Mouse (Mus musculus): ENCODE data around the gene Mob3b.

Gene Mob3b

DNA sequence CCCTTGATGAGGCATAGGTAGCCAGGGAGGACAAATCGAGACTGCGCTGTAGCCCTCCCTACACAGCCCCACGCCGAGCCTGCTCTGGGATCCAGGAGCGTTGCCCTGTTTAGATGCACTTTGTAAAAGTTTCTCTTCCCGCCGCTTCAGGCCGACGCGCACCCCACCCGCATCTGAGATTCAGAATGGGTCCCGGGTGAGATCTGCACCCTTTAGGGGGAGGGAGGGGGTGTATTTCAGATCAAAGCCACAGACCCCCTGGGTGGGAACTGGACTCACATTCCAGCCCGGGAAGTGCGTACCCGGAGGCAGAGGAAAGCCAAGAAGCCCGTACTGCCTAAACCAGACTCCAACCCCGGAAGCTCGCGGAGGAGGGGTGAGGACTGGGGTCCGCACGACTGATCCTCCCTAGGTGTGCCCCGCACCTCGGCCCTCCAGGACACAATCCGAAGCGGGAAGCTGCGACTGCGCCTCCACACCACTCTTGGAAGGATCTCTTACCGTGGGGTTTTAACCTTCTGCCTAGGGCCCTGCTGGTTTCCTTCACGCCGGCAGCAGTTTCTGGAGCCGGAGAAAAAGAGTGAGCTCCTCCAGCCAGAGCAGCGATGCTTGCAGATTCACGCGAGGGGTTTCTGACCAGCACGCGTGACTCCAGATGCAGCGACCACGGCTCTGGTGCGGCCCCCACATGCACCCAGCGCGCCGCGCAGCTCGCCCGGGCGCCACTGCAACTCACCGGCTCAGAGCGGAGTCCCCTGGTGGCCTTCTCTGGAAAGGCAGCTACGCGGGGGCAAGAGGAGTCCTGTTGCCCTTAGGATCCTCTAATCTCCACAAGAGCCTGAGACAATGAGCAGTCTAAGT lies at the start of gene Mob3b:
Mob3b (minus strand) TSS at position 734 of the 861 bp plus-strand sequence.
- in situ Hi-C loops (cut with MseI, MboI): loop anchor here in 1 of 2 experiments (10.0 kb wide), 1 partner anchor 202 kb away; no protein-coding TSS in a partner anchor

DNA sequence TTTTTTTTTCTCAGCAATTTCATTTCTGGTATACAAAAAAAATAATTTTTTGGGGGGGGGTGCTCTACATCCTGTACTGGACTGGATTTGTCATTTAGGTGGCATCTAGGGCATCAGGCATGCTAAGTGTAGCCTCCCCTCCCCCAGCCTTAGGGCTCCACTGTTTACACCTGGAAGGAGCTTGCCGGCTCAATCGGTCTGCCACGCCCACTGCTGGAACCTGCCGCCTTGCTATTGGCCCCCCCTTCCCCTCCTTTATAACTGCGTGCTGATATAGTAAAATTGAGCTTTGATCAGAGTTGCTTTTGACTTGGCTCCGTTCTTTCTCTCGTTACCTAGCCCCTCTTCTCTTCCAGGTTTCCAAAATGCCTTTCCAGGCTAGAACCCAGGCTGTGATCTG lies 47.4 kb upstream of the Mob3b start:
- in situ Hi-C loops (cut with MseI, MboI): no loop called here

DNA sequence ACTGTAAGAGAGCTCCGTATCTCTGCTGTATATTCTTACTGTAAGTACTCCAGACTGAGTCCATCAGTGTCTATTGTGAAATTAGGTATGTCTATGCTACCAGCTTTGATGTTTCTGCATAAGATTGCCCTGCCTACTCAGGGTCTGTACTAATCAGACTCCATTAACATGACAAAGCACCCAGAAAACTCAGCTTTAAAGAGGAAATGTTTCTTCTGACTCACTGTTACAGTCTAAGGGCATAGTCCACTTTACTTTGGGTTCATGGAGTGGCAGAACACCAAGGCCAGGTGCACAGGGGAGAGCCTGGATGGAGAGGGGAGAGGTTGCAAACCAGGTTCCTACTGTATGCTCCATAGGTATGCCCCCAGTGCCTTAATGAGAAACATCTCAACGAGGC lies 46.4 kb upstream of the Mob3b start:
- in situ Hi-C loops (cut with MseI, MboI): no loop called here

DNA sequence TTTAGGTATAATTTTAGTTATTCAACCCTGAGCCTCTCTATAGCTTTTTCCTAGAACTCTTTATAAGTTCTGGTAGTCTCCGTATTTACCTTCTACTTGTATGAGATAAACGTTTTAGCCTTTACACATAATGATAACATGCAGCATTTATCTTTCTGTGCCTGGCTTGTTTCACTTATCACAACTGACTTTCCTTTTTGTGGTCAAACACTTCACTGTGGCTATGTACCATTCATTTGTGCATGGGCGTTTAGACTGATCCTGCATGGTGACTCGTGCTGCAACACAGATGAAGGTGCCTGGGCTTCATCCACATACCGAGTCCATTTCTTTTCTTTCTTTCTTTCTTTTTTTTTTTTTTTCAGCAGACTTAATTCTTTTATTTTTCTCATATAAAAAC lies 44.4 kb upstream of the Mob3b start:
- in situ Hi-C loops (cut with MseI, MboI): no loop called here

DNA sequence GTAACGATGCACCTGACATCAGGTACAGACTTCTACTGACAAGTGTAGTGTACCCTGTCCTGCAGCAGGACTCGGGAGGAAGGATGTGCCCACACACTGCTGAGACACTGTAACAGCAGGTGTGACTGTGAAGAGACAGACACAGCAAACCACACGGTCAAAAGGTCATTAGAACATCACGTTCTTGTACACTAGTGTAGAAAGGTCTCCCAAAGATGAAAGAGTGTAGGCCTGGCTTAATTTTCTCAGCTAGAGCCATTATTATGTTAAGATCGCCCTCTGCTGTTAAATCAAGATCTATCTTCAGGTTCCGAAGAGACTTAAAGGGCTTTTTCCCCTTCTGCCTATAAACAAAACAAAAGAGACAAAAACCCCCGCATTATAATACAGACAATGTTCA lies 35.4 kb upstream of the Mob3b start:
- in situ Hi-C loops (cut with MseI, MboI): loop anchor here (5.0 to 10.0 kb wide), 2 partner anchors 235 to 238 kb away; no protein-coding TSS in a partner anchor

DNA sequence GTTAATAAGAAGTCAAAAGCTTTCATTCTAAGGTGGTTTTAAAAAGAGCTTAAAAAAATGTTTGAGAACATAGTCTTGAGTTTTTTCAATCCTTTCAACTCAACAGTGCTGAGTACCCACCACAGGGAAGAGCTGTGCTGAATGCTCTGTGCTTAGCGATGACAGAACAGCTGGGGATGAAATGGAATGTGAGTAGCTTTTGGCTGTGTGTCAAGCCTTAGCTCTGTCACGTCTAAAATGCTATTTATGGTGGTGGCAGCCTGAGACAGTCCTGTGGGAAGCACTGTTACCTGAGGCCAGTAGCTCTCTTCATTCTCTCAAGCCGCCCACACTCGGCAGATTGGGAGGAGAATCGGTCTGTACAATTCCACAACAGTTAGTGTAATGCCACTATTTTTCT lies 32.5 kb upstream of the Mob3b start:
- in situ Hi-C loops (cut with MseI, MboI): loop anchor here (5.0 to 10.0 kb wide), 2 partner anchors 232 to 235 kb away; no protein-coding TSS in a partner anchor

DNA sequence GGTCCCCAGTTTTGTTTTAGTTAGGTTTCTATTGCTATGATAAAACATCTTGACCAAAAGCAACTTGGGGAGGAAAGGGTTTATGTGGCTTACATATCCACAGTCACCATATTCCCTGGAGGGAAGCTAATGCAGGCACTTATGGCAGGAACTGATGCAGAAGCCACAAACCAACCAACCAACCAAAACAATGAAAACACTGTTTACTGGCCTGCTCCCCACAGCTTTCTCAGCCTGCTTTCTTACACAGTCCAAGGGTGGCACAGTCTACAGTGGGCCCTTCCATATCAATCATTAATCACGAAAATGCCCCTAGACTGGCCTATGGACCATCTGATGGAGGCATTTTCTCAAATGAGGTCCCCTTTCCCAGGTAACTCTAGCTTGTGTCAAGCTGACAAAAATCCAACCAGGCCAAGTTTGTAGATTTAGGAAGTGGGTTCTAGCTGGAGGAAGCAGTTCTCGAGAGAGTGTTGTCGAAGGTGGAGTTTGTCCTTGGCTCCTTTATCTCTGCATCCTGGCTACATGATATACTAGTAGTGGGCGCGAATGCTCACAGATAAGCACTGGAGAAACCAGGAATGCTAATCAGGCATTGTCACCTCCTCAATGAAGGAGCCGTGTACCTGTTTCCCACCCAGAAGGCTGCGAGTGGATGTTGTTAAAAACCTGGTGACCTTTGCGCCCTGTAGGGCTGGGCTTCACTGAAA lies 30.5 kb upstream of the Mob3b start:
- in situ Hi-C loops (cut with MseI, MboI): no loop called here

DNA sequence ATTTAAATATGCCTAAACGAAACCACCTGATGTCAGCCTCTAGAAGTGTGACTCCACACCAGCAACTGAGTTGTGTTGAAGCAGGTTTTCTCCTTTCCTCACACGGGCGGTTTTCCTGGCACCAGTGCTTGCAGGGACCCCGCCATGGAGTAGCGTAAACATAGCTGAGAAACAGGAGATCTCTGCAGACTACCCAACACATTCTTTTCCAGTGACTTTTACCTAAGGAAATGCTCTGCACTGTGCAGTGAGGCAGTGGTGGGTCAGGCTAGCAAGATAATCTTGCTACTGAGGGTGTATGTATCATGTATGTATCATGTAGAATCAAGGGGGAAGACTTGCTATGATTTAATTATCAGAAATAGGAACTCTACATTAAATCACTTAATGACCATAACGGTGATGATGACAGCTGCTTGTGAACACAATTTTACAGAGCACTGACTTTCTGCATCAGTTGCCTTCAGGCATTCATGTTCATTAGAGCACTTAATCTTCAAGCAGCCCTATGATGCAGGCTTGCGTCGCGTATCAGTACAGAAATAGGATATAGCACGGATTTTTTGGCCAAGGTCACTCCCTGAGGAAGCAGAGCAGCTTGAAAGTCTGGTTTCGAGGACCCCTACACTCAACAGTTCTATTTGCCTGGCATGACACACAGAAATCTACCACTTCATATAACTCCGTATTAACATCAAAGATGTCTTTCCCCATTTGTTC lies 20.8 kb upstream of the Mob3b start:
- in situ Hi-C loops (cut with MseI, MboI): no loop called here

DNA sequence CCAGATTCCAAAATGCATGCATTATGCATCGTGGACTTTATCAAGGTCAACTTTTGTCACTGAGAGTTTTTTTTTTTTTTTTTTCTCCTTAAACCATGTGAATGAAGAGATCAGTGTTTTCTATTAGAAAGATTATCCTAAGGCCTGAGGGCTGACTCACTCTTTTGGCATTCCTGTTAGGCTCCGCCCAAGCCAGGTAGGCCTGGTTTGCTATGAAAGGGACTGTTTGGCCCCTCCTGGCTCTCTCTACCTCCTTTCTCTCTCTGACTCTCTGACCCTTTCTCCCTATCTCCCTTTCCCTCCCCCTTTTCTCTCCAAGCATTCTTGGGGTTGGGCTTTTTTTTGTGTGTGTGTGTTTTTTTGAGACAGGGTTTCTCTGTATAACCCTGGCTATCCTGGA lies 18.3 kb upstream of the Mob3b start:
- in situ Hi-C loops (cut with MseI, MboI): no loop called here

DNA sequence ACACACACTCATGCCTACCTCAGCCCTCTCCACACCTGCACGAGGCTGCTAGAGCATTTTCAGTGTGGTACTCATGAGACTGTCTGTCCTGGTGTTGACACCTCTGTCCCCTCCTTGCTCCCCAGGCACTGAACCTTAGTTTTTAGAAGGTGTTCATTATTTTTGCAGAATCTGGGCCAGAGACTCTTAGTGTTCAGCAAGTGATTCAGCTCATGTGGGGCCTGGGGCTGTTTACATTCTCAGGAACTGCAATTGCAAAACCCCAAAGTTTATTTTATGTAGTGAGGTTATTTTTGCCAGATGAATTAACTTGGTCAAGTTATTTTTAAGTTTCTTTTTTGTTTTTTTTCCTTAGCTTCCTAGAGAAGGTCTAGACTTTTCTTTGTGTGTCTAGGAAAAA lies 16.3 kb upstream of the Mob3b start:
- in situ Hi-C loops (cut with MseI, MboI): no loop called here

DNA sequence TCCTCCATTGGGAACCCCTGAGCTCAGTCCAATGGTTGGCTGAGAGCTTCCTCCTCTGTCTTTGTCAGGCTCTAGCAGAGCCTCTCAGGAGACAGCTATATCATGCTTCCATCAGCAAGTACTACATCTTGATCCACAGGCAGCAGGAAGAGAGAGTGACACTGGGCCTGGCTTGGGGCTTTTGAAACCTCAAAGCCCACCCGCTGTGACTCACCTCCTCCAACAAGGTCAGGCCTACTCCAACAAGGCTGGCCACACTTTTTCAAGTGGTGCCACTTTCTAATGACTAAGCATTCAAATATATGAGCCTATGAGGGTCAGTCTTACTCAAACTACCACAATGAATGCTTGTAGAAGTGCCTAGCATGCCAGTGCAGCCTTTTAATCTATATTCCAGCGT lies 15.2 kb upstream of the Mob3b start:
- in situ Hi-C loops (cut with MseI, MboI): no loop called here

DNA sequence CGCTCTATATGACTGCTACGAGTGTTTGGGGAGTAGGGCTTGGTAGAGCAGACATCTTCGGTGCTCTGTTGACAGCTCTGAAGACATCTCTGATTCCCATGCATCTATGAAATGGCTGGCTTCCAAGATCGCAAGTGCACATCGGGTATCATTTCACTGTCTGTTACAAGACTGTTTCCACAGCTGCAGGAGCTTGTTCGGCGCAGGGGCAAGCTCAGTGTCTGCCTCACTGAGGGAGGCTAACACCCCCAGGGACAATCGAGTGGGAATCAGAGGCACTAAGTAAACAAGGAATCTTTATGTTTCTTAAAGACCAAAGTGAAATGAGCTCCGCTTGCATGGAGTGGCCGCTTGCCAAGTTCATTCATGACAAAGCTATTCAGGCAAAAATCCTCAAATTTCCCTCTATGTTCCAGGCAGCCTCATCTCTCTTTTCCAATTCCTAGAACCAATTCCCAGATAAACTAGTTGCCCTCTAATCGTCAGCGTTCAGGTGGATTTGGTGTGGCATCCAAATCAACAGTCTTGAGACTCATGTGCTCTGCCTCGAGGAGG lies 12.4 kb upstream of the Mob3b start:
- in situ Hi-C loops (cut with MseI, MboI): no loop called here

DNA sequence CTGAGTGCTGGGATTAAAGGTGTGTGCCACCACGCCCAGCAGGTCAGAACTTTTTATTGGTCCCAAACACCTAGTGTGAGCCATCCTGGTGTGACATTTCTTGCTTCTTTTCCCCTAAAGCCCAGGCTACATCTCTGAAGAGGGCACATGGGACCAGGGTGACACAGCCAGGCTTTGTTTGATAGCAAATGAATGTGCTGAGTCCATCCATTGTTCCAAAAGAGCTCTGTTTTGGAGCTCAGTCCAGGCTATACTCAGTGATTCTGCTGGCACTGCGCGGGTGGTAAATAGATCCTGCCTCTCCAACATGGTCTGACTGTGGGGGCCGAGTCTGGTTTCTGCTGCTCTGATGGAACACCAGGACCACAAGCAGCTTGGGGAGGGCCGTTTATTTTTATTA lies 10.6 kb upstream of the Mob3b start:
- in situ Hi-C loops (cut with MseI, MboI): no loop called here

DNA sequence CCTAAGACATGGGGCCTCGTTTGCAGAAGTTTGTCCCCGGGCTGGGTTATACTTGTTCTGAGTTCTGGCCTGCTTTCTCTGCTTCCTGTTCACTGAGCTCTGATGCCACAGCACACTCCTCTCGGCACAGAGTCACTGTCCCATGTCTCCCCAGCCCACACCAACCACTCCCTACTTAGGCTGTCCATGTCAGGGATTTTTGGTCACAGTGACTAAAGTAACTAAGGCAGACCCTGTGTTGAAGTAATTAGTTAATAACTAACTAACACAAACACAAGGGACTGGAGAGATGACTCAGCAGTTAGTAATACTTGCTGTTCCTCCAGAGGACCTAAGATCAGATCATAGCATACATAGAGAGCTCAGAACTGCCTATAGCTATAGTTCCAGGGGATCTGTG lies 8.7 kb upstream of the Mob3b start:
- in situ Hi-C loops (cut with MseI, MboI): no loop called here

DNA sequence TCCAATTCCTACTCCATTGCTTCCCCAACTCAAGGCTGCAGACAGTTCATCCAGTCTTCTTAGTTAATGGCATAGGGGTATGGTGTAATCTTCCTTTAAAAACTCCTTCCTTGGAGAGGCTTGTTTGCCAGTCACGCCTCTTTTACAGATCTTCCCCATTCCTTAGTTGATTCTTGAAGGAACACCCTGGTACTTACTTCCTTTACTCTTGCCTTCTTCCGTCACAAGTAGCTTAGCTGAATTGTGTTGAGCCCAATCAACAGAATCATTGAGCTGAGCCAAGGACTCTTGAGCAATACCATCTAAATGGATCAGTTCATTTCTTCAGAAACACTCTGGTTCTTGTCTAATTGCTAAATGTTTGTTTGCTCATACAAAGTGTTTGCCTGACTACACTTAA lies 8.0 kb upstream of the Mob3b start:
- in situ Hi-C loops (cut with MseI, MboI): no loop called here

DNA sequence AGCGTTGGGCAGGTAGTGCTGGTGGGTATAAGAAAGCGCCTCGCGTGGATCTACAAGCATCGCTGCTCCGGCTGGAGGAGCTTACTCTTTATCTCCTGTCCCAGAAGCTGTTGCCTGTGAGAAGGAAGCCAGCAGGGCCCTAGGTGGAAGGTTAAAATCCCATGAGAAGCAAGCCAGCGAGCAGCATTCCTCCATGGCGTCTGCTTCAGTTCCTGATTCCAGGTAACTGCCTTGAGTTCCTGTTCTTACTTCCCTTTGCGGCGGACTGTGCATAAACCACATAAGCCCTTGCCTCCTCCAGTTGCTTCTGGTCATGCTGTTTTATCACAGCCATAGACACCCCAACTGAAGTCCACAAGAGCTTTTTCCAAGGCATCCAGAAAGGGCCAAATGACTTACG lies 531 bp upstream of the Mob3b start:
- in situ Hi-C loops (cut with MseI, MboI): loop anchor here in 1 of 2 experiments (10.0 kb wide), 1 partner anchor 203 kb away; no protein-coding TSS in a partner anchor

DNA sequence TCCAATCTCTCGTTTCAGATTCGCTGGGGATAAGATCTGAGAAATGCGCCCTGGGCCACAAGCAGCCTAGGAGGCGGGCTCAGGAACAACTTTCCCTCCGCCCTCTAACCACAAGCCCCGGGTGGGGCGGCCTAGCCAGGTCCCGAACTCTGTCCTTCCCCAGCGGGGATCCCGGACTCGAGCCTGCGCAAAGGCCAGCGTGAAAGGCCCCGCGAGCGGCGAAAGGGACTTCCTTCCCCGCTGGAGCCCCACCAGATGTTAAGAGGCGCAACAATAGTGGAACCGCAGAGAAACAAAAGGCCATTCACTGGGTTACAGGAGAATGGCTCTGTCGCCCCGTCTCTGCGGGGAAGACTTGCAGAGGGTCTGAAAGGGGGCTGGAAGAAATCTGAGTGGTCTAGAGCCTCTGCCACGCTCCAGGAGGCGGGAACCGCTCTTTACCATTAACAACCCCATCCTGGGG lies 1.1 kb downstream of the Mob3b start:
- in situ Hi-C loops (cut with MseI, MboI): loop anchor here in 1 of 2 experiments (10.0 kb wide), 1 partner anchor 201 kb away; no protein-coding TSS in a partner anchor

DNA sequence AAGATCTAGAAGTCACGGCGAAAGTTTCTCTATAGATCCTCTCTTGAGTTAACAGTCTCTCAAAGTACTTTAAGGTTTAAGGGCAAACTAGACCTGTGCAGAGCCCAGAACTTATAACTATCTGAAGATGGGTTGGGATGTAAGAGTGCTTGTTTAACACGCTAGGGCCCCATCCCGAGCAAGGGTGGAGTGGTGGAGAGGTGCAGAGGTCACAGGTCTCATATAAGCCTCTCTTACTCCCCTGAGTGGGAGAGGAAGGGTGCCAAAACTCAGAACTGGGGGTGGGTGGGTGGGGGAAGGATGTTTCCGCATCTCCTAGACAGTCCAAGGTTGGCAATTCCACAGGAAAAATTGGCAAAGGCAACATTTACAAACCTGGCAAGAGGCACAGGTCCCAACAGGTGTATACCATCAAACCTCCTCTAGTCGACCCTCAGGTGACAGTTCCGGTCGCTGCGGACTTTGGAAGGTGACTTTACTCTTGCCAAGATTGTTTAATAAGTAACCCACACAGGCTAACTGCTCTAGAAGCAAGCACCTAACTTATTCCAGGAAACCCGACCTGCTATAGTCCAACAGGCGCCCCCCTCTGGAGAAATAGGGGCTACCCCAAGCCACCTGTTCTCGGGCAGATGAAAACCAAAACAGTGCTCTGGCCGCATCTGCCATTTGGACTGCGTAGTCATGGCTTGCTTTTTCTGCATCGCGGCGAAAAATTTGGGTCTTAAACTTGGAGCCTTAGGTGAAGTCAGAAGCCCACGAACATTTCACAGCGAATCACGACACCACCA lies 2.0 kb downstream of the Mob3b start:
- in situ Hi-C loops (cut with MseI, MboI): loop anchor here in 1 of 2 experiments (10.0 kb wide), 1 partner anchor 201 kb away; no protein-coding TSS in a partner anchor

DNA sequence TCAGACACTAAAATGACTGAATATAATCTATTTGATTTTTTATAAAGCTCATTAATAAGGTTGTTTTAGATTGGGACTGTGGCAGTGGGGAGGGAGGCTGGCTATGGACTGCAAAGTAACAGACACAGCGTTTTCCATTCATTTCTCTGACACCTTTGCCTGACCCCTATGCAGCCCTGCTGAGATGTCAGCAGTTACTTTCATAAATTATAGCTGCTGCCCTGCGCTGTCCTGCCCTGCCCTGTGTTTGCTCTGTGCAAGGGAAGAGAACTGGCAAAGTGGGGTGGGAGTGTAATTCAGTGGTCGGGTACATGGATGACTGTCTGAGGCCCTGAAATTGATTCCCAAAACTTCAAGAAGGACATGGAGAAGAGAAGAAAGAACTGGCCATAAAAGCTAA lies 3.2 kb downstream of the Mob3b start:
- in situ Hi-C loops (cut with MseI, MboI): loop anchor here in 1 of 2 experiments (10.0 kb wide), 1 partner anchor 199 kb away; no protein-coding TSS in a partner anchor

DNA sequence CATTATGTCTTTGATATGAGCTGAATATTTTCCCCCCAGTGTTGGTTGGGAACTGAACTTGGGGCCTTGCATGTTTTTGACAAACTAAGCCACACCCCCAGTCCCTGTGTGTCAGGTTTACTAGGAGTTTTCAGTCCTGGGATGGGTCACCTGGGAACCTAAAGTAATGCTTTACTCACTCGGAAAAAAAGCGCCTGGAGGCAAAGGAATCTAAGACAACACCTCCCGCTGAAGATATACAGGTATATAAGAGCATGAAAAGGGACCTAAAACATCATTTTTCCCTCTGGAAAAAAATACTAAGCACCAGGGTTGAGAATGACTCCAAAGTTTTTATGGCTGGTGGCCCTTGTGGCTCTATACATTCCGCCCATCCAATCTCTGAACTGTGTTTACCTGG lies 5.5 kb downstream of the Mob3b start, which contains the start of gene Ifnk:
Ifnk (plus strand) TSS at position 301 of the 400 bp plus-strand sequence.
- in situ Hi-C loops (cut with MseI, MboI): loop anchor here in 1 of 2 experiments (10.0 kb wide), 1 partner anchor 197 kb away; no protein-coding TSS in a partner anchor

All from mouse trophoblast stem cell (cell line).